Mouse (Mus musculus) stomach, postnatal 0 days (tissue): Measurements from ENCODE around the gene Fxr2.

ENCODE experiments used
- CTCF ChIP-seq: IDR thresholded peaks from 2 replicates; pipeline ENCODE4 v1.5.1; 2016; ENCODE audit warnings: antibody characterized with exemption, low read depth, mild to moderate bottlenecking, moderate library complexity
- EP300 ChIP-seq: optimal IDR thresholded peaks from 2 replicates; pipeline ENCODE3; 2016; ENCODE audit warnings: antibody characterized with exemption

DNA sequence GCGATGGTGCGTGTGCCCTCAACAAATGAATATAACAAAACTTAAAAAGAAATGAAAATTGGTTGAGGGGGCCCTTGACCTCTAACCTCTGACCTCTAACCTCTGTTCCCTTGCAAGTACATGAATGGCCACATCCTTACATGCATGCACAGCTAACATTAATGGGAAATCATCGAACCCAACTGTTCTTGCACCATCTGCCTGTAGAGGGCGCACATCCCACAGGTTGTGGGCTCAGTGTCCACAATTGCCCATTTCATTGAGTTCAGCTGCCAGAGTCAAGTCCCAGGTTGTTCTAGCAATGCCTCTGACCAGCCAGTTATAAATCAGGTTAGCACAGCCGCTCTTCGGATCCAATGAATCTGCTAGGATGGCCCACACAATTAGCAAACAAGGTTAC is 4.5 kb upstream of the Fxr2 start:
- TF ChIP-seq CTCF = peak; percentile 98
- TF ChIP-seq EP300 = no peak
